Mouse (Mus musculus) lung, embryonic 14.5 days (tissue): ENCODE results near the gene Map2k7. TPM values are rescaled to one million over a fixed set of nuclear protein-coding genes. Genes with fewer than 3 reads are reported as not detected.

ENCODE experiments used
- ATAC-seq: fragments of 200-750 bp; cut with Nextera tagmentation; 2 replicates; pipeline ENCODE4 v1.8.0; 2017; ENCODE audit warnings: mild to moderate bottlenecking, moderate TSS enrichment, moderate library complexity; ENCODE audit not compliant: insufficient read depth
- DNase-seq: peaks from one replicate; pipeline ENCODE4 v3.0.0-alpha.2; 2015
- H3K27ac ChIP-seq: fragments of 300-500 bp; sonication (generic); 2 replicates; pipeline ENCODE4 v1.5.1; 2014; ENCODE audit warnings: low read depth, mild to moderate bottlenecking, moderate library complexity
- H3K27me3 ChIP-seq: fragments of 300-500 bp; sonication (generic); 2 replicates; pipeline ENCODE4 v1.6.1; 2014; ENCODE audit warnings: low read length, control low read depth; ENCODE audit not compliant: insufficient read depth
- H3K36me3 ChIP-seq: fragments of 300-500 bp; sonication (generic); 2 replicates; pipeline ENCODE4 v1.6.1; 2014; ENCODE audit warnings: control low read depth; ENCODE audit not compliant: insufficient read depth
- H3K4me1 ChIP-seq: fragments of 300-500 bp; sonication (generic); 2 replicates; pipeline ENCODE4 v1.6.1; 2014; ENCODE audit warnings: antibody characterized with exemption, control low read depth; ENCODE audit not compliant: insufficient read depth
- H3K4me2 ChIP-seq: fragments of 300-500 bp; sonication (generic); 2 replicates; pipeline ENCODE4 v1.6.1; 2014; ENCODE audit warnings: mild to moderate bottlenecking
- H3K4me3 ChIP-seq: fragments of 300-500 bp; sonication (generic); 2 replicates; pipeline ENCODE4 v1.5.1; 2014; ENCODE audit warnings: low read depth, low read length
- H3K9ac ChIP-seq: fragments of 300-500 bp; sonication (generic); 2 replicates; pipeline ENCODE4 v1.6.1; 2014
- H3K9me3 ChIP-seq: fragments of 300-500 bp; sonication (generic); 2 replicates; pipeline ENCODE4 v1.6.1; 2016; ENCODE audit warnings: low read depth, low read length, control low read depth
- CTCF ChIP-seq: IDR thresholded peaks from 2 replicates; pipeline ENCODE4 v1.5.1; 2016; ENCODE audit warnings: antibody characterized with exemption, low read depth
- WGBS: fragments of 180-500 bp; shearing (Covaris S2); extraction: QIAGEN DNeasy Blood & Tissue Kit; methylation state at CpG from one replicate; pipeline ENCODE4 v1.1.7; 2014; 5-methylcytosine and 5-hydroxymethylcytosine counted together
- polyA plus RNA-seq: library from polyadenylated mRNA; unstranded; fragments of >200 nt; fragmentation: Nextera tagmentation; extraction: Ambion mirVana; gene quantifications from 2 replicates; pipeline ENCODE4 v1.2.1, GENCODE M21; 2014

Map2k7 gene
- polyA plus RNA-seq: 16.2 and 20.9 TPM in 2 replicates

- DNase-seq: peak; percentile 100
- Histone ChIP-seq H3K9ac (peak within 1 kb of the TSS; percentile 81), H3K27ac (peak within 1 kb of the TSS; percentile 95), H3K36me3 (peaks cover 25% of the 10 kb centered on the region), H3K27me3 (no peaks in the 10 kb centered on the region), H3K4me2 (peak within 1 kb of the TSS; percentile 88), H3K4me1 (peaks cover 9% of the 10 kb centered on the region), H3K4me3 (peak within 1 kb of the TSS; percentile 76), H3K9me3 (no peaks in the 10 kb centered on the region)
- ATAC-seq: peak; percentile 95
- under 1% methylated on average over 69 of the region's 71 CpGs for WGBS
- peak; percentile 54 for TF ChIP-seq CTCF
These were observed at the start of gene Map2k7, which contains the start of gene Gm49320 for GRCm38 (mm10) chr8:4238434-4239192. TSS of gene Map2k7 (plus strand) at chr8:4238740. TSS of gene Gm49320 (plus strand) at chr8:4238865.

- no peak overlapping the region for H3K4me3 ChIP-seq
- no peaks in the 10 kb centered on the region for H3K27me3 ChIP-seq
- H3K27ac ChIP-seq: no peak overlapping the region
- ATAC-seq (no peak; the same call in 1 of the 2 replicates), DNase-seq (no peak)
- WGBS: 25% methylated on average over 3 of the region's 3 CpGs
- no peaks in the 10 kb centered on the region for H3K9me3 ChIP-seq
- peaks cover 29% of the 10 kb centered on the region for H3K36me3 ChIP-seq
- no peaks in the 10 kb centered on the region for H3K4me1 ChIP-seq
- no peak for TF ChIP-seq CTCF
- no peak overlapping the region for H3K9ac ChIP-seq
- no peak overlapping the region for H3K4me2 ChIP-seq
These were observed 49.4 kb upstream of the Map2k7 start for GRCm38 (mm10) chr8:4189031-4189722.

GRCm38 (mm10) chr8:4192305-4192704 is 46.2 kb upstream of the Map2k7 start:
- TF ChIP-seq CTCF: no peak

GRCm38 (mm10) chr8:4192807-4193587 is 45.5 kb upstream of the Map2k7 start:
- DNase-seq (peak; percentile 92), ATAC-seq (peak; percentile 88)
- Histone ChIP-seq H3K36me3 (peaks cover 11% of the 10 kb centered on the region; the same call in 1 of the 2 replicates), H3K27ac (no peak overlapping the region), H3K9me3 (no peaks in the 10 kb centered on the region), H3K4me2 (peak overlapping the region; percentile 5; the same call in 1 of the 2 replicates), H3K4me3 (no peak overlapping the region), H3K9ac (no peak overlapping the region), H3K27me3 (no peaks in the 10 kb centered on the region), H3K4me1 (no peaks in the 10 kb centered on the region)
- 8% methylated on average over 18 of the region's 18 CpGs for WGBS
- TF ChIP-seq CTCF: peak; percentile 90

More at GRCm38 (mm10) chr8:4192305-4192704, 46.2 kb upstream of the Map2k7 start:
- DNase-seq (no peak), ATAC-seq (no peak)
- Histone ChIP-seq H3K27me3 (no peaks in the 10 kb centered on the region), H3K4me2 (no peak overlapping the region), H3K9me3 (no peaks in the 10 kb centered on the region), H3K27ac (no peak overlapping the region), H3K36me3 (peaks cover 13% of the 10 kb centered on the region; the same call in 1 of the 2 replicates), H3K4me3 (no peak overlapping the region), H3K9ac (no peak overlapping the region), H3K4me1 (no peaks in the 10 kb centered on the region)
- WGBS: 57% methylated on average over 5 of the region's 5 CpGs

GRCm38 (mm10) chr8:4193588-4193894 is 45.0 kb upstream of the Map2k7 start:
- H3K4me1 ChIP-seq: no peaks in the 10 kb centered on the region
- 45% methylated on average over 7 of the region's 7 CpGs for WGBS
- peaks cover 6% of the 10 kb centered on the region; the same call in 1 of the 2 replicates for H3K36me3 ChIP-seq
- no peak overlapping the region for H3K9ac ChIP-seq
- no peaks in the 10 kb centered on the region for H3K27me3 ChIP-seq
- H3K27ac ChIP-seq: no peak overlapping the region
- TF ChIP-seq CTCF: no peak
- ATAC-seq: peak; percentile 39; the same call in 1 of the 2 replicates
- H3K4me2 ChIP-seq: peak overlapping the region; percentile 5; the same call in 1 of the 2 replicates
- H3K4me3 ChIP-seq: no peak overlapping the region
- no peaks in the 10 kb centered on the region for H3K9me3 ChIP-seq
- no peak for DNase-seq

GRCm38 (mm10) chr8:4201321-4201720 is 37.2 kb upstream of the Map2k7 start:
- H3K4me1 ChIP-seq: no peaks in the 10 kb centered on the region
- no peak overlapping the region for H3K9ac ChIP-seq
- H3K36me3 ChIP-seq: peaks cover 19% of the 10 kb centered on the region; the same call in 1 of the 2 replicates
- no peak for DNase-seq
- no peak for ATAC-seq
- no peak overlapping the region for H3K4me3 ChIP-seq
- no peak overlapping the region for H3K27ac ChIP-seq
- no peak overlapping the region for H3K4me2 ChIP-seq
- no peaks in the 10 kb centered on the region for H3K9me3 ChIP-seq
- no peak for TF ChIP-seq CTCF
- WGBS: 46% methylated on average over 2 of the region's 2 CpGs
- H3K27me3 ChIP-seq: peaks cover 9% of the 10 kb centered on the region
